In genomic region chr11:106759028-106759427, GRCm38 (mm10) we compare ENCODE assay signal across 17 mouse cellular contexts. TPM values are rescaled to one million over a fixed set of nuclear protein-coding genes. Genes with fewer than 3 reads are reported as not detected.
A peak's percentile ranks its signal among the peaks of the same experiment; 100 is the strongest.
DNase-seq lines count a peak whose midpoint lies in the region; ATAC-seq and TF ChIP-seq lines count a peak whose summit lies in the region.
"Had no signal": no experiment of that assay in that cellular context is flagged by ENCODE, and none has a peak within 500 bp of the region (broad histone marks: within the 10 kb centered on the region; RNA-seq: fewer than 3 reads in every experiment).

No protein-coding gene starts in this region.

- no peaks in the 10 kb centered on the region for H3K9me3 ChIP-seq in lung, postnatal 0 days (ENCODE audit: low read length)
- H3K9me3 ChIP-seq in CH12.LX (replicated peaks; ENCODE audit: low read length): peaks cover 3% of the 10 kb centered on the region
- no peaks in the 10 kb centered on the region for H3K9me3 ChIP-seq in kidney, embryonic 15.5 days (replicated peaks)
- H3K9me3 ChIP-seq: embryonic facial prominence, embryonic 12.5 days; heart, embryonic 13.5 days; hindbrain, embryonic 10.5 days; limb, embryonic 12.5 days; midbrain, embryonic 15.5 days; neural tube, embryonic 12.5 days had no signal

- in situ Hi-C loops in CH12.LX (cut with MboI; ENCODE audit: low pct_ligation_motif_present, low pct_unique_long_range_greater_than_20kb, low sequenced_read_pairs): loop anchor here (10.0 to 25.0 kb wide), 3 partner anchors 114 to 447 kb away; partner anchors contain the start of genes Cd79b and Gh

- no peaks in the 10 kb centered on the region for H3K27me3 ChIP-seq in lung, postnatal 0 days (replicated peaks; ENCODE audit: insufficient read depth, low read length)
- no peaks in the 10 kb centered on the region for H3K27me3 ChIP-seq in CH12.LX (replicated peaks)
- no peaks in the 10 kb centered on the region for H3K27me3 ChIP-seq in kidney, embryonic 15.5 days
- H3K27me3 ChIP-seq: embryonic facial prominence, embryonic 12.5 days; heart, embryonic 13.5 days; limb, embryonic 12.5 days; midbrain, embryonic 15.5 days; neural tube, embryonic 12.5 days had no signal

- TF ChIP-seq CTCF in lung, postnatal 0 days (IDR thresholded peaks at IDR 0.05): no peak
- no peak for TF ChIP-seq CTCF in CH12.LX (conservative IDR thresholded peaks at IDR 0.05 in 1 of 2, IDR thresholded peaks at IDR 0.05 in 1 of 2; ENCODE audit: low read depth in 2 of 2, low read length in 2 of 2)

- dilution Hi-C loops in CH12.LX (cut with MboI; ENCODE audit: extremely low pct_ligation_motif_present, extremely low pct_unique_long_range_greater_than_20kb, low sequenced_read_pairs): no loop called here

- TF ChIP-seq RAD21 in CH12.LX (IDR thresholded peaks at IDR 0.05; ENCODE audit: low read depth, low read length): no peak

- no peak for TF ChIP-seq EP300 in lung, postnatal 0 days (IDR thresholded peaks at IDR 0.05)
- peak; percentile 87 for TF ChIP-seq EP300 in CH12.LX (IDR thresholded peaks at IDR 0.05; ENCODE audit: low read length)

- 79% methylated on average over 3 of the region's 3 CpGs for WGBS in lung, postnatal 0 days
- 92% methylated on average over 3 of the region's 3 CpGs for WGBS in kidney, embryonic 15.5 days

- H3K4me3 ChIP-seq in lung, postnatal 0 days (ENCODE audit: low read depth, low read length): no peak overlapping the region
- H3K4me3 ChIP-seq in CH12.LX (replicated peaks in 1 of 3; ENCODE audit: low read depth in 2 of 3, low read length in 2 of 3, poor library complexity in 1 of 3): no peak overlapping the region
- H3K4me3 ChIP-seq in kidney, embryonic 15.5 days (replicated peaks): no peak overlapping the region
- H3K4me3 ChIP-seq: embryonic facial prominence, embryonic 12.5 days; heart, embryonic 13.5 days; hindbrain, embryonic 10.5 days; limb, embryonic 12.5 days; midbrain, embryonic 15.5 days; neural tube, embryonic 12.5 days had no signal

- peak; percentile 38 for DNase-seq in lung, postnatal 0 days (ENCODE audit: low spot score)
- no peak for DNase-seq in lung, postnatal 4 days
- peak; percentile 77 for DNase-seq in CH12.LX (ENCODE audit: extremely low read depth)
- DNase-seq in c-Kit-positive CD71-positive TER-119-positive erythroid progenitor cells, embryonic 14.5 days (ENCODE audit: low spot score): no peak
- DNase-seq: cerebellum, adult 18-20 months; kidney, adult 9 months; right cerebral cortex, postnatal 25 days had no signal

- ATAC-seq in lung, postnatal 0 days: no peak
- ATAC-seq in common myeloid progenitor, adult 5-6 weeks (replicated peaks; ENCODE audit: low read depth, poor library complexity, severe bottlenecking): peak; percentile 45; the same call in 1 of the 2 replicates
- ATAC-seq in neutrophil, adult 5-6 weeks (ENCODE audit: extremely low read depth, insufficient number of reproducible peaks, low FRiP score, poor library complexity, severe bottlenecking): peak; percentile 71
- ATAC-seq in kidney, embryonic 15.5 days (replicated peaks; ENCODE audit: low FRiP score): no peak
- ATAC-seq: CD4-positive, CD25-positive, alpha-beta regulatory T cell, adult 4 months; midbrain, embryonic 15.5 days had no signal

- no peaks in the 10 kb centered on the region for H3K79me2 ChIP-seq in CH12.LX (replicated peaks; ENCODE audit: control insufficient read depth, extremely low read depth, insufficient read depth, poor library complexity, severe bottlenecking)

- H3K4me1 ChIP-seq in lung, postnatal 0 days (ENCODE audit: insufficient read depth, low read depth, low read length): peaks cover 6% of the 10 kb centered on the region; the same call in 1 of the 2 replicates
- peaks cover 35 to 73% of the 10 kb centered on the region in 2 experiments for H3K4me1 ChIP-seq in CH12.LX (ENCODE audit: control insufficient read depth in 1 of 2, insufficient read depth in 2 of 2)
- H3K4me1 ChIP-seq in kidney, embryonic 15.5 days: peaks cover 17% of the 10 kb centered on the region
- H3K4me1 ChIP-seq: midbrain, embryonic 15.5 days had no signal

- no peak overlapping the region for H3K9ac ChIP-seq in lung, postnatal 0 days (replicated peaks; ENCODE audit: low read depth)
- H3K9ac ChIP-seq in CH12.LX (ENCODE audit: insufficient read depth, low read depth): no peak overlapping the region
- H3K9ac ChIP-seq in kidney, embryonic 15.5 days: no peak overlapping the region
- H3K9ac ChIP-seq: embryonic facial prominence, embryonic 12.5 days; heart, embryonic 13.5 days; limb, embryonic 12.5 days; midbrain, embryonic 15.5 days; neural tube, embryonic 12.5 days had no signal

- no peaks in the 10 kb centered on the region for H3K36me3 ChIP-seq in lung, postnatal 0 days (ENCODE audit: insufficient read depth, low read length)
- peaks cover 21 to 51% of the 10 kb centered on the region in 2 experiments for H3K36me3 ChIP-seq in CH12.LX (replicated peaks in 1 of 2; ENCODE audit: control insufficient read depth in 1 of 2, insufficient read depth in 1 of 2, low read length in 1 of 2)
- H3K36me3 ChIP-seq in kidney, embryonic 15.5 days: no peaks in the 10 kb centered on the region
- H3K36me3 ChIP-seq: embryonic facial prominence, embryonic 12.5 days; heart, embryonic 13.5 days; limb, embryonic 12.5 days; midbrain, embryonic 15.5 days; neural tube, embryonic 12.5 days had no signal

- 0 out of 2 replicates have a peak, but pooled peaks have one; percentile 27 for TF ChIP-seq POLR2A in CH12.LX (IDR thresholded peaks at IDR 0.05; ENCODE audit: low read depth, low read length)

- H3K4me2 ChIP-seq in lung, postnatal 0 days (replicated peaks; ENCODE audit: low read depth, low read length): no peak overlapping the region
- no peak overlapping the region for H3K4me2 ChIP-seq in CH12.LX (ENCODE audit: insufficient read depth, low read depth, poor library complexity, severe bottlenecking)
- H3K4me2 ChIP-seq in kidney, embryonic 15.5 days: no peak overlapping the region
- H3K4me2 ChIP-seq: embryonic facial prominence, embryonic 12.5 days; heart, embryonic 13.5 days; limb, embryonic 12.5 days; midbrain, embryonic 15.5 days; neural tube, embryonic 12.5 days had no signal

- no peak overlapping the region for H3K27ac ChIP-seq in lung, postnatal 0 days (ENCODE audit: low read length)
- peak overlapping the region; percentile 58; the same call in 1 of the 2 replicates for H3K27ac ChIP-seq in CH12.LX (ENCODE audit: insufficient read depth, low read depth)
- no peak overlapping the region for H3K27ac ChIP-seq in kidney, embryonic 15.5 days
- H3K27ac ChIP-seq: embryonic facial prominence, embryonic 12.5 days; heart, embryonic 13.5 days; hindbrain, embryonic 10.5 days; limb, embryonic 12.5 days; midbrain, embryonic 15.5 days; neural tube, embryonic 12.5 days had no signal

TF ChIP-seq in CH12.LX, 34 proteins besides CTCF, POLR2A, EP300 and RAD21 (continues in another document):
- no peak for TF ChIP-seq MAFK (IDR thresholded peaks at IDR 0.05; ENCODE audit: insufficient replicate concordance, low read length)
- TF ChIP-seq ZMIZ1 (IDR thresholded peaks at IDR 0.05; ENCODE audit: low read depth, low read length): no peak
- no peak for TF ChIP-seq UBTF (IDR thresholded peaks at IDR 0.05; ENCODE audit: low read depth, low read length)
- TF ChIP-seq ELF1 (IDR thresholded peaks at IDR 0.05; ENCODE audit: low read depth, low read length): peak; percentile 38; the same call in 1 of the 2 replicates
- no peak for TF ChIP-seq CHD1 (IDR thresholded peaks at IDR 0.05; ENCODE audit: low read depth, low read length)
- no peak for TF ChIP-seq USF1 (IDR thresholded peaks at IDR 0.05; ENCODE audit: low read depth, low read length)

RNA-seq across cellular contexts. Expression of gene Milr1, which starts 8.0 kb away (rescaled TPM):
- 2.5 and 4.1 TPM in 2 replicates for polyA plus RNA-seq in lung, postnatal 0 days (2015; fragmentation: Nextera tagmentation; extraction: Ambion mirVana)
- 22.0 and 28.1 TPM in 2 replicates for total RNA-seq in CH12.LX (2012; rRNA removed)
- total RNA-seq in CH12.LX (2014; rRNA removed): 41.2 and 50.1 TPM in 2 replicates
- polyA plus RNA-seq in CH12.LX (2012; ENCODE audit: insufficient read length, low read depth): 33.1 and 35.4 TPM in 2 replicates
- total RNA-seq in common myeloid progenitor, adult 5-6 weeks (2017): 54.7 and 67.1 TPM in 2 replicates
- 63.2 and 73.4 TPM in 2 replicates for total RNA-seq in neutrophil, adult 5-6 weeks (2017)
- polyA plus RNA-seq in kidney, embryonic 15.5 days (2015; fragmentation: Nextera tagmentation; extraction: Ambion mirVana): 1.0 and 1.7 TPM in 2 replicates

RNA-seq across cellular contexts. Expression of gene Pecam1, which starts 8.6 kb away (rescaled TPM):
- polyA plus RNA-seq in lung, postnatal 0 days (2015; fragmentation: Nextera tagmentation; extraction: Ambion mirVana): 163 and 172 TPM in 2 replicates
- 19.2 and 22.3 TPM in 2 replicates for total RNA-seq in CH12.LX (2012; rRNA removed)
- total RNA-seq in CH12.LX (2014; rRNA removed): 18.4 and 20.4 TPM in 2 replicates
- 18.9 and 19.2 TPM in 2 replicates for polyA plus RNA-seq in CH12.LX (2012; ENCODE audit: insufficient read length, low read depth)
- 42.0 and 56.8 TPM in 2 replicates for total RNA-seq in common myeloid progenitor, adult 5-6 weeks (2017)
- 144 and 151 TPM in 2 replicates for total RNA-seq in neutrophil, adult 5-6 weeks (2017)
- polyA plus RNA-seq in kidney, embryonic 15.5 days (2015; fragmentation: Nextera tagmentation; extraction: Ambion mirVana): 59.3 and 66.5 TPM in 2 replicates

RNA-seq across cellular contexts. Expression of gene Polg2, which starts 20.3 kb away (rescaled TPM):
- polyA plus RNA-seq in lung, postnatal 0 days (2015; fragmentation: Nextera tagmentation; extraction: Ambion mirVana): 9.0 and 9.1 TPM in 2 replicates
- total RNA-seq in CH12.LX (2012; rRNA removed) (12.5 and 13.3 TPM in 2 replicates), CH12.LX (2014; rRNA removed) (12.3 and 15.3 TPM in 2 replicates)
- 11.5 and 12.1 TPM in 2 replicates for polyA plus RNA-seq in CH12.LX (2012; ENCODE audit: insufficient read length, low read depth)
- 12.6 and 16.8 TPM in 2 replicates for total RNA-seq in common myeloid progenitor, adult 5-6 weeks (2017)
- 83.1 and 88.6 TPM in 2 replicates for total RNA-seq in neutrophil, adult 5-6 weeks (2017)
- 10.2 and 12.1 TPM in 2 replicates for polyA plus RNA-seq in kidney, embryonic 15.5 days (2015; fragmentation: Nextera tagmentation; extraction: Ambion mirVana)

RNA-seq across cellular contexts. Expression of gene Ddx5, which starts 30.0 kb away (rescaled TPM):
- polyA plus RNA-seq in lung, postnatal 0 days (2015; fragmentation: Nextera tagmentation; extraction: Ambion mirVana): 296 and 352 TPM in 2 replicates
- total RNA-seq in CH12.LX (2012; rRNA removed) (269 and 351 TPM in 2 replicates), CH12.LX (2014; rRNA removed) (505 and 574 TPM in 2 replicates)
- polyA plus RNA-seq in CH12.LX (2012; ENCODE audit: insufficient read length, low read depth): 1,169 and 1,328 TPM in 2 replicates
- total RNA-seq in common myeloid progenitor, adult 5-6 weeks (2017): 1,468 and 1,558 TPM in 2 replicates
- 3,680 and 4,160 TPM in 2 replicates for total RNA-seq in neutrophil, adult 5-6 weeks (2017)
- polyA plus RNA-seq in kidney, embryonic 15.5 days (2015; fragmentation: Nextera tagmentation; extraction: Ambion mirVana): 344 and 366 TPM in 2 replicates

RNA-seq across cellular contexts. Expression of gene Cep95, which starts 30.0 kb away (rescaled TPM):
- polyA plus RNA-seq in lung, postnatal 0 days (2015; fragmentation: Nextera tagmentation; extraction: Ambion mirVana): 9.5 and 12.1 TPM in 2 replicates
- total RNA-seq in CH12.LX (2012; rRNA removed) (17.2 and 17.5 TPM in 2 replicates), CH12.LX (2014; rRNA removed) (21.7 and 24.4 TPM in 2 replicates)
- 19.3 and 25.3 TPM in 2 replicates for polyA plus RNA-seq in CH12.LX (2012; ENCODE audit: insufficient read length, low read depth)
- total RNA-seq in common myeloid progenitor, adult 5-6 weeks (2017): 17.6 and 17.7 TPM in 2 replicates
- total RNA-seq in neutrophil, adult 5-6 weeks (2017): 73.4 and 82.5 TPM in 2 replicates
- polyA plus RNA-seq in kidney, embryonic 15.5 days (2015; fragmentation: Nextera tagmentation; extraction: Ambion mirVana): 21.7 and 22.0 TPM in 2 replicates

Comparison
In these comparisons a context has a peak if more than half of its experiments do, and no peak if none do; other contexts are left out.
1. DNase-seq: peak in lung, postnatal 0 days (single experiment) and CH12.LX (single experiment); none in lung, postnatal 4 days (0 of 2) and c-Kit-positive CD71-positive TER-119-positive erythroid progenitor cells, embryonic 14.5 days (single experiment).
2. ATAC-seq: peak in common myeloid progenitor, adult 5-6 weeks (single experiment) and neutrophil, adult 5-6 weeks (single experiment); none in lung, postnatal 0 days (single experiment) and kidney, embryonic 15.5 days (single experiment).